In the genomic region with DNA sequence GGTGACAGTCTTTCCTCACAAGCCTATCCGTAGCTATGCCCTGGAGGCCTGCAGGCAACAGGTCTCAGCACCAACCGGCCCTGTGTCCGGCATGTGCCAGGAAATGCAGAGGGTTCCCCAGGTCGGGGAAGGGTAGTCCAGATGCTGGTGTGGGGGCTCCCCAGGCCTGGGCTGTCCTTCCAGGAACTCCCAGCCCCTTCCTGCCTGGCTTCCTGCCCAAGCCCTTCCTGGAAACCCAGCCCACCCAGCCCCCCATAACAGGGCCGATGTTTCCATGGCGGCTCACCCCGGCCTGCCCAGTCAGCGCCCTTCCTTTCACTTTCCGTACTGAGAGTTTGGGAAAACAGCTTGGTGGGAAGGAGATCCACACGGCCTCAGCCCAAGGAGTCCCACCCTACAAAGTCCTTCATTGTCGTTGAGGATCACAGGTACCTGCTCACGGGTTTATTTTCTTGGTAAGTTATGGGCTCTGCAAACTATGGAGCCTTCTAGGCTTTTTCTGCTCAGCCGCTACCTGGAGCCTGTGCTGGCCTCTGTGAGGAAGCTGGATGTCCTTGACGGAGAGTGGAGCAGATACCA, we compare ENCODE assay signal across 9 mouse cellular contexts. TPM values are rescaled to one million over a fixed set of nuclear protein-coding genes. Genes with fewer than 3 reads are reported as not detected.
A peak's percentile ranks its signal among the peaks of the same experiment; 100 is the strongest.
DNase-seq lines count a peak whose midpoint lies in the region; ATAC-seq and TF ChIP-seq lines count a peak whose summit lies in the region.
"Had no signal": no experiment of that assay in that cellular context is flagged by ENCODE, and none has a peak within 500 bp of the region (broad histone marks: within the 10 kb centered on the region; RNA-seq: fewer than 3 reads in every experiment).

No protein-coding gene starts in this region.

- ATAC-seq in kidney, embryonic 15.5 days (replicated peaks; ENCODE audit: low FRiP score): peak; percentile 34; the same call in 1 of the 2 replicates
- ATAC-seq in lung, embryonic 14.5 days (ENCODE audit: insufficient read depth): peak; percentile 73
- no peak for ATAC-seq in frontal cortex, adult (ENCODE audit: low TSS enrichment)

- H3K36me3 ChIP-seq in kidney, embryonic 15.5 days: no peaks in the 10 kb centered on the region
- H3K36me3 ChIP-seq in lung, embryonic 14.5 days (ENCODE audit: insufficient read depth): no peaks in the 10 kb centered on the region

- H3K4me3 ChIP-seq in kidney, embryonic 15.5 days (replicated peaks): no peak overlapping the region
- no peak overlapping the region for H3K4me3 ChIP-seq in lung, embryonic 14.5 days (ENCODE audit: low read depth, low read length)

- H3K27me3 ChIP-seq in kidney, embryonic 15.5 days: no peaks in the 10 kb centered on the region
- H3K27me3 ChIP-seq in lung, embryonic 14.5 days (ENCODE audit: insufficient read depth, low read length): no peaks in the 10 kb centered on the region

- WGBS in kidney, embryonic 15.5 days: 77% methylated on average over 14 of the region's 14 CpGs
- WGBS in lung, embryonic 14.5 days: 59% methylated on average over 14 of the region's 14 CpGs

- no peaks in the 10 kb centered on the region for H3K9me3 ChIP-seq in kidney, embryonic 15.5 days (replicated peaks)
- H3K9me3 ChIP-seq in lung, embryonic 14.5 days (ENCODE audit: low read depth, low read length): no peaks in the 10 kb centered on the region

- DNase-seq in adrenal gland, adult 8-10 months: peak; percentile 17
- DNase-seq in heart, adult 8-10 months (ENCODE audit: low spot score): peak; percentile 65
- DNase-seq in lung, embryonic 14.5 days: peak; percentile 68
- DNase-seq in cerebellum, adult 9-11 months: no peak
- no peak for DNase-seq in embryo, embryonic 10.5 days (ENCODE audit: low spot score)
- DNase-seq in right cerebral cortex, adult 2 months (ENCODE audit: low spot score in 2 of 2): no peak
- DNase-seq: cerebellum, adult 18-20 months had no signal

- no peak overlapping the region for H3K9ac ChIP-seq in kidney, embryonic 15.5 days
- H3K9ac ChIP-seq in lung, embryonic 14.5 days: no peak overlapping the region

- H3K4me1 ChIP-seq in kidney, embryonic 15.5 days: peaks cover 9% of the 10 kb centered on the region; the same call in 1 of the 2 replicates
- H3K4me1 ChIP-seq in lung, embryonic 14.5 days (ENCODE audit: insufficient read depth): peaks cover 1% of the 10 kb centered on the region; the same call in 1 of the 2 replicates

- TF ChIP-seq CTCF in lung, embryonic 14.5 days (IDR thresholded peaks at IDR 0.05; ENCODE audit: low read depth): no peak

- H3K27ac ChIP-seq in kidney, embryonic 15.5 days: peak overlapping the region; percentile 49
- peak overlapping the region; percentile 19; the same call in 1 of the 2 replicates for H3K27ac ChIP-seq in lung, embryonic 14.5 days (ENCODE audit: low read depth)

- peak overlapping the region; percentile 1; the same call in 1 of the 2 replicates for H3K4me2 ChIP-seq in kidney, embryonic 15.5 days
- peak overlapping the region; percentile 13; the same call in 1 of the 2 replicates for H3K4me2 ChIP-seq in lung, embryonic 14.5 days

RNA-seq across cellular contexts. Expression of a gene that starts 41.5 kb away (rescaled TPM):
- total RNA-seq in adrenal gland, adult 8-10 months (2022): 10 to 100 TPM; 29.3 to 72.4 (median 56.5) TPM
- 10 to 100 TPM; 13.5 to 20.0 (median 17.4) TPM for total RNA-seq in heart, adult 8-10 months (2022)
- polyA plus RNA-seq in kidney, embryonic 15.5 days (2015; fragmentation: Nextera tagmentation; extraction: Ambion mirVana): 42.1 and 59.5 TPM in 2 replicates
- polyA plus RNA-seq in lung, embryonic 14.5 days (2014; fragmentation: Nextera tagmentation; extraction: Ambion mirVana): 13.8 and 14.6 TPM in 2 replicates

Comparison
In these comparisons a context has a peak if more than half of its experiments do, and no peak if none do; other contexts are left out.
1. DNase-seq: peak in adrenal gland, adult 8-10 months (single experiment), heart, adult 8-10 months (single experiment) and lung, embryonic 14.5 days (single experiment); none in cerebellum, adult 9-11 months (single experiment), embryo, embryonic 10.5 days (single experiment) and right cerebral cortex, adult 2 months (0 of 2).